Mouse (Mus musculus) thymus, postnatal 0 days (tissue): ENCODE results near the gene Qrfp. TPM values are rescaled to one million over a fixed set of nuclear protein-coding genes. Genes with fewer than 3 reads are reported as not detected.

Experiments
- DNase-seq: peaks from one replicate; pipeline ENCODE4 v3.0.0-alpha.2; 2015; ENCODE audit warnings: low spot score
- polyA plus RNA-seq: library from polyadenylated mRNA; unstranded; fragments of >200 nt; fragmentation: Nextera tagmentation; extraction: Ambion mirVana; gene quantifications from 2 replicates; pipeline ENCODE4 v1.2.1, GENCODE M21; 2015

Gene Qrfp
- polyA plus RNA-seq, 1 experiment from 2014 or later, result 2.1 TPM

DNA sequence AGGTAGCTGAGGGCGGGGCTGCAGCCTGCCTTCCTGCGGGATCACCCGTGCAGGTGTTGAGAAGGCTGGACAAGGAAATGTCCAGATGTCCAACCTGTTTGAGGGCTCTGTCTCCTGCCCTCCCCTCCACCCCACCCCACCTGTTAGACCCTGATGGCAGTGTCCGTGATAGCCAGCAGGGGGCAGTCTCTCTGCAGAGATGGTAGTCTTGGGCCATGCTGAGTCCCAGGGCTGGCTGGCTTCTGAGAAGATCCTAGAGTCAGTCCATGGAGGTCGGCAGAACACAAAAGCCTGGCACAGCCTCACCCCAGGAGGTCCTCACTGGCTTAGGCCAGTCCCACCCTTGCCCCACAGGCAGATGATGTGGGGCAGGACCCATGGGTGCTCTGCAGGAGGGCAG lies 5.0 kb upstream of the Qrfp start:
- DNase-seq, result peak; percentile 65

DNA sequence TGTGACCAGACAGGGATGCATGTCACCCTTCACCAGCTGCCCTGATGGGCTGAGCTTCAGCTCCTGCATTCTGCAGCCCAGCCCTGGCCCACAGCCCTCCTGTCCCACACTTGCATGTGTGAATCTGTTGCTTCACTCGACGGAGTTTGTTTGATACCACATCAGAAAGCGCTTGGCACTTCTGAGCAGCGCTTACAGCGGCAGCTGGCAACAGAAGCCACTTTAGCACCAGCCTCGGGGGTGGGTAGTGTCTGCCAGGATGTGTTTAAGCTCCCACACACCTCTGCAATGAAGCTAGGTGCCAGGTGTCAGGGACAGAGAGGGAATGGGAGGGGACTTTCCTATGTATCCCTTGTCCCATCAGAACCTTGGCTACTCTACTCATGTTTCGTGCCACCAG lies 4.3 kb upstream of the Qrfp start:
- DNase-seq, result peak; percentile 52

DNA sequence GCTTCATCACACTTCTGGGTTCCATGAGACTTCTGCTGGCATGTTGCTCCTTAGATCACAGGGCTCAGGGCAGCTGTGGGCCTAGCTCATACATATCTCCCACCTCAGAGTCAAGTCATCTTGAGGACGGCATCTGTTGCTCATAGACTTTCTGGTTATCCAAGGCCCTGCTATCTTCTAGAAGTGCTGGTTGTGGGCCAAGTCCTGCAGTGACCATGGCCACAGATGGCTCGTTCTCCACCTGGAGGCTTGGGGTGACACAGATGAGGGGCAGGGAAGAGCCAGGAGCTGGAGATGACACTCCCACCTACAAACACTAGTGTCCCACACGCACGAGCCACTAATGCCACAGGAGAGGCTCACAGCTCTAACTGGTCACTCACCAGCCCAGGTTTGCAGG lies 3.3 kb upstream of the Qrfp start:
- no peak for DNase-seq

DNA sequence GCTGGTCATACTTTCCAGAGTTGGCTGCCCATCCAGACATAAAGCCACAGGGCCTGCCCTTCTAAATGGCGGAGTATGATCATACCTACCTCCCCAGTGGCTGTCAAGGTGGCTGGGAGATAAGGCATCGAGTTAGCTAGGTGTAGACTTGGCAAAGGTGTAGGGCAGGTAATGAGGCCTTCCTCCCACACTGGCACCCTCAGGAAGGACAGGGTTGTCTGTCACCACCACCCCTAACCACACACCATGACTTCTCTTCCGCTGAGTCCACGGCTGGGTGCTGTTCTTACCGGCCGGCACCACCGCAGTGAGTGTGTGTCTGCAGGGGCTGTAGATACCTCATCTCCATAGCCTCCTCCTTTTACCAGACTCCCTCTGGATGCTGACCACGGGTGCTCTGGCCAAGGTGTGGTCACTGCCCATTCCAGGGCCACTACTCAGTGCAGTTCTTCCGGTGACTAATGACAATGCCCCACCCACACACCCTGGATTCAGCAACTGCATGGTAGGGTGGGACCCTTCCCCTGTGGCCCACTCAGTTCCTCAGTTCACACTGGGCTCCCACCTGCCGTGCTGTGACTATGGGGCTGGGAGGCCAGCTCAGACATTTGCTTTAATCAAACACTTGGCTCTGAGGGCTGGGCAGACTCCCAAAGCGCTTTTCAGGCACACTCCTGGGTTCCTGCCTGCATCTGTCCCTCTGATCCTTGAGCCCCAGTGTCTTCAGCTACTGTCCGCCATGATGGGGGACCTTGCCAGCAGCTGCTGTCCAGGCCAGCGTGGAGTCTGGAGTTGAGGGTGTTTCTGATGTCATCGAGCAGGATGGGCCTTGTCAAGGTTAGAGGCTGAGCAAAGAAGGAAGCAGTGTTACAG lies 942 bp upstream of the Qrfp start:
- no peak for DNase-seq

DNA sequence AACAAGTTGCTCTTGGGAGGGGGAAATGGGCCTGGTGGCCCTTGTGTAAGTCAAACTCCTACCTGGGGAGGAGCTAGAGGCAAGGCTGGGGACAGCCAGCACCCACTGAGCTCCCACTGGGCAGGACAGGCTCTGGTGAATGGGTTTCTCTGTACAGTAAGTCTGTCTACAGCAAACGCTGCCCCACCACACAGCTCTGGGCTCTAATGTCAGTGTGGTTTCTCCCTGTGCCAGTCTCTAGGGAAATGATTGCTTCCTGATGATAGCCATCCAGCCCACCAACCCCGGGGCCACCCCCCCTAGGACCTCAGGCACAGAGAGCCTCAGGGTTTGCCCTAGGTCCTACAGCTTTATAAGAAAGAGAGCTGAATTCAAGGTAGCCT lies 1.0 kb downstream of the Qrfp start:
- DNase-seq, result no peak

DNA sequence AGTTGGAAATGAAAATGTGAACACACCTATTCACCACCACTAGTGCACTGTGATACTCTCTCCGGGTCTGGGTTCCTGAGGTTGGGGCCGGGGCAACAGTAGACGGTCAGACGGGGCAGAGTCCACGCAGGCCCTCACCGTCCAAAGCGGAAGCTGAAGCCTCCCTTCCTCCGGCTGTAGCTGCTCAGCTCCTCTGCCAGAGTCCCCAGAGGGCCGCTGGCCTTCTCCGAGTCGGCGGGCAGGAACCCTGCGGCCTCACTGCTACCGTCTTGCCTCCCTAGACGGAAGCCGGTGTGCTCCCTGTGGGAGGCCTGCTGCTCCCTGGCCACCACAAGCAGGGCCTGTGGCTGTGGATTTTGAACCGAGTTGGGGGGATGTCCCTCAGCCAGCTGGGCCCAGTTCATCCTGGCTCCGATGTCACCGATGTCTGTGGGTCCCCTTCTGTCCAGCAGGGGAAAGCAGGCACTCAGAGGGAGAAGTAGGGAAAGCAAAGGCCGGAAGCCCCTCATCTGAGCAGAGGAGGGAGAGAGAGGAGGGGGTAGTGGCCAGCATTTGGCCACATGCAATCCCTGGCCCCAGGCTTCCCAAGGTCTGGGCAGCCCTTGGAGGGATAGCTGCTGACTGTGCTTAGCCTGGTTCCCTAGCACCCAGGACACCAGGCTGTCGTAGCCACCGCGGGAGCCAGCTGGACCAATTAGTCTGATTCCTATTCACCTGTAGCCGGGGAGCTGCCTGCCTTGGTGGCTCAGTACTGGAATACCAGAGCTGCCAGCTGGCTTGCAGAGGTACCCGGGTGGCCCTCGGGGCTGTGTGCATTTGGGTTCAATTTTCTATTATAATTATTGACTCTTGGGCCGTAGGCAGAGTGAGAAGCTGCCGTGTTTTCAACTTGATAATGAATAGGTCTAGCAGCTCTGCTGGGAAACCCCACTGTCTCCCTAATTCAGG lies 1.7 kb downstream of the Qrfp start:
- no peak for DNase-seq

DNA sequence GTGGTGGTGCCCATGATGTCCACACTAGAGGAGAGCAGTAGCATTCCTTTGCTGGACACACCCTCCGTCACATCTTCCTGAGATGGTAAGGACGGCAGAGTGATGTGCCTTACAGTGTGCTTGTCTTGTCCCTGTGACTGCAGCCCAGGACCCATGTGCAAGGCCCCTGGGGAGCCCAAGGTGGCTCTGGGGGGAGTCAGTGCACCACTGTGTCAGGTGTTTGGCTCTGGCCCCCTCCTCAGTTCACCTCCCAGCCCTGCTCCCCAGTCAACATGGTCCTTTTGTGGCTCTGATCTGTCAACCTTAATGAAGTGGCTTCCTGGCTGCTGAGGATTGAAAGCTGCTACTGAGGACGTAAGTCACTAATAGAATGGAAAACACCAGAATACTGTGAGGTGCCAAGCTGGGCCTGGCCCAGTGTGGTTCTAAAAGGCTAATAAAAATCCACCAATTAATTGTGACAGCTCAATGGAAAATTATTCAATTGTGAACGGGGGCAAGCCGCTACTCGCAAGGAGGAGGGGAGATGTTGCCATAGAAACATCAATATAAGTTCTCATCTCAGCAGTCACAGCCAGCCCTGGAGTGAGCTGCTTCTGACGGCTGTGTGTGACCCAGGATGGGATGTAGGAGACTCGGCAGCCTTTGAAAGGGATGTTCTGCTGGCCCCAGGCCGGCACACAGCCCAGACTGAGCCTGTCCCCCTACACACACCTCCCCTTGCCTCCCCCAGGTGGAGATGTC lies 3.6 kb downstream of the Qrfp start:
- DNase-seq, result no peak

DNA sequence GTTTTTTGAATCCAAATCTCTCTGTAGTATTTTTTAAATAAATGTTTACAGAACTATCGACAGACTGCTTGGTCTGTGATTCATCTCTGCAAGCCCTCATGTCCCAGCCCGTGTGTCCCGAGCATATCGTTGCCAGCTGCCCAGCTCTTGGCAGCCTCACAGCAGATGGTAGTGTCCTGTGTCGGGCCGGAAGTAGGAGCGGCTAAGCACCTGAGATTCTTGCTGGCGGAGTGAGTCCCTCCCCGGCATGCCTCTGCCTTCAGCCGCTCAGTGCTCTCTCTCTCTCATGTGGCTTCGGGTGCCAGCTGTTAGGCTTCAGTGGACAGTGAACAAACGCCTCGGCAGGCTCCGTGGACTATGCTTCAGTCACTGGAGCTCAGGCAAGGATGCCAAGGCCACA lies 6.9 kb downstream of the Qrfp start:
- no peak for DNase-seq

DNA sequence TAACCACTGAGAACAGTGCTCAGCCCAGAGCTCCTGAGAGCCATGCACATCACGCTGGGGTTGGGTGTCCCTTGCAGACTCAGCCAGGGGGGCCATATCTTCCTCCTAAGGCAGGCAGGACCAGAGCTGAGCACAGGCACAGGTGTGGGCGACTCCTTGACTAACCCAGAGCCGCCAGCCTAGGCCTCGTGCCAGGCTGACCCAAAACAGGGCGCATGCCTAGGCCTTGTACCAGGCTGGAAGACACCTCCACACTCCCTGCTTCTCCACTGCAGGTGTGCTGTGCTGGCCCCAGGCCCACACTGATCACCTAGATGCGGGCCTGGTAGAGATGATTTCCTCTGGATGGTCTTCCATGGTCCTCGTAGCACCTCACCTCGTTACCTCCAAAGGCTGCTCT lies 7.6 kb downstream of the Qrfp start:
- DNase-seq, result no peak

DNA sequence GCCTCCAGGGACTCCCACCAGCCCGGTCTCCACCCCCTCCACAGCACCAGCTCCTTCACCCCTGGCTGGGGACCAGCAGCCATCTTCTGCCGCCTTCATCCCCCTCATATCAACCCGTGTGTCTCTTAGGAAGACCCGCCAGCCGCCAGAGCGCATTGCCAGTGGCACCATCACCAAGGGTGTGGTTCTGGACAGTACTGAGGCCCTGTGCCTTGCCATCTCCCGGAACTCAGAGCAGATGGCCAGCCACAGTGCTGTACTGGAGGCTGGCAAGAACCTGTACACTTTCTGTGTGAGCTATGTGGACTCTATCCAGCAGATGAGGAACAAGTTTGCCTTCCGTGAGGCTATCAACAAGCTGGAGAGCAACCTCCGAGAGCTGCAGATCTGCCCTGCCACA lies 9.0 kb downstream of the Qrfp start:
- no peak for DNase-seq

DNA sequence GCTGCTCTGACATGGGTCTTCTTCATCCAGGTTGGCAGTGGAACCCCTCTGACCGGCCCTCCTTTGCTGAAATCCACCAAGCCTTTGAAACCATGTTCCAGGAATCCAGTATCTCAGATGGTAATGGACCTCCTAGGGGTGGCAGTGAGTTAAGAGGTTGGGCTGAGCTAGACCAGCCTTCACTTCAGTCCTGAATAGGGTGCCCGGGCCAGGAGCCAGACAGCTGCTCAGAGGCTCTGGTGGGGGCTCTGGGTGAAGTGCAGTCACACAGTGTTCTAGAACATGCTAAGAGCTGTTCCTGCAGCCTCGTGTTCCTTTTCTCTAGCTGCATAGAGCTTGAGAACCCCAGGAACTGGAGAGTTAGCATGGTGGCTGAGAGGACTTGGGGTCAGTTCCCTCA lies 13.4 kb downstream of the Qrfp start:
- DNase-seq, result no peak

DNA sequence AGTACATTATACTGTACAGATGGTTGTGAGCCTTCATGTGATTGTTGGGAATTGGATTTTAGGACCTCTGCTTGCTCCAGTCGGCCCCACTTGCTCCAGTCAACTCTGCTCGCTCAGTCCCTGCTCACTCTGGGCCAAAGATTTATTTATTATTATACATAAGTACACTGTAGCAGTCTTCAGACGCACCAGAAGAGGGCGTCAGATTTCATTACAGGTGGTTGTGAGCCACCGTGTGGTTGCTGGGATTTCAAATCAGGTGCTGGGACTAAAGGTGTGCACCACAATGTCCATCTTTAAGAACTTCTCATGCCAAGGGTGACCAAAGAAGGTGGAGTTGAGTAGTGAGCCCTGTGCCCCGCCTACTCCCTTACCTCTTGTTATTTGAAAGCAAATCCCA lies 17.8 kb downstream of the Qrfp start:
- no peak for DNase-seq

DNA sequence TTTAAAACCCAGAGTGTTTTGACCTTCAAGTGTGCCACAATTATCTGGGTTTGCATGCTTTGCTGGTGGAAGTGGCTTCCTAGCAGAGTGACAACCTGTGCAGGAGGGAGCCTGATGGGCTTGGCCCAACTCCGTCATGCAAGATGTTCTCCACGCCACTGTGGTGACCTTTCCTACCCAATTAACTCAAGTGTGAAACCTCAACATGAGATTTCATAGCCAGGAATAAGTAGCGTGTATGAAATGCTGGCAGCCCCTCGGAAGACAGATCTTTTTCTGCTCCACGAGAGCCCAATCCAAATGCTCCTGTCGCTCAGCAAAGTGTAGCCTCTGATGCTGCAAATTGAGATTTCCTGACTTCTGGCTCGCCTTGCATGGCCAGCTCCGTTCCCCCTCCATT lies 19.1 kb downstream of the Qrfp start:
- no peak for DNase-seq

DNA sequence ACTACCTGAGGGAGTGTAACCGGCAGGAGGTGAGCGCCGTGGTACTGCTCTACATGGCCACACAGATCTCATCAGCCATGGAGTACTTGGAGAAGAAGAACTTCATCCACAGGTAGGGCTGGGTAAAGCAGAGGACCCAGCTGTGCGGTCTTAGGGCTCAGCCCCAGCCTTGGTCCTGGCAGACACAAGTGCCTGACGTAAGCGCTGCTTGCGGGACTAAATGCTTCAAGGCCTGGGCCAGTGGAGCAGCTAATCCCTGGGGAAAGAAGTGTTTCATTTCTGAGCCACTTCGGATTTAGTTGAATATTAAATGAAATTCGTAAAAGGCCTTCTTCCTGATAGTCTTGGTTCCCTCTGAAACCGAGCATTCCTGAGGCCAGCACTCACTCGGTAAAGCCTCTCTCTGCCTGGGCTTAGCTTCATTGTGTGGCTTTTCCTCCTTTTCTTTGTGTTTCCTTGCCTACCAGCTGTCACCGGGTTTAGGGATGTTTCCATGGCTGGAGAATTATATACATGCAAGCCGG lies 19.6 kb downstream of the Qrfp start:
- no peak for DNase-seq

DNA sequence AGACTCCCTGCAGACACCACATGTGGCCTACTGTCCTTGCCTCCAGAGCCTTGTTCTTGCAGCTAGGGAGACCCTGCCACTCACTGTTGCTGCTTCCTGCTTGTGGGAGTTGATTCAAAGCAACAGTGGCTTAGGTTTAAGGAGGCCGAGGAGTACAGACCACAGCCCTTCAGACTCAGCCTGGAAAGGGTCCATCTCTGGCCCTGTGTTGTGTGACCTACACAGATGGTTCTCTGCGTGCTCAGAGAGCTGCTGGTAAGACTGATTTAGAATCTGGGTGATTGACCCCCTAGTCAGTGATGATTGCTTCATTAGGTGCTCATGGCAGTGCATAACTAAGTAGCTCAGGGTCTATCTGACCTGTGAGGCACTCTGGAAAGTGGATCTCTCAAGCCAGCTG lies 21.2 kb downstream of the Qrfp start:
- no peak for DNase-seq

DNA sequence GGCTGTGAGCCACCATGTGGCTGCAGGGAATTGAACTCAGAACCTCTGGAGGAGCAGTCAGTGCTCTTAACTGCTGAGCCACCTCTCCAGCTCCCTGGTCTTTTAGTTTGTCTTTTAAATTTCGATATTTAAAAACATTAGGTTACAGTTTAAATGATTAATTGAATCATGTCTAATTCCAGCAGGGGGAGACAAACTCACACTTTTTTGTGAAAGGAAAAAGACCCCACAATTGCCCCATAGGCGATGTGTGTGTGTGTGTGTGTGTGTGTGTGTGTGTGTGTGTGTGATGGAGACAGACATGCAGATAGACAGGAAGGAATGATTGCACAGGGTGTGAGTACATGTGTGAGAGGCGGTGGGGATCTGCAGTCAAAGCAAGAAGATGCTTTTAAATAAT lies 22.2 kb downstream of the Qrfp start:
- DNase-seq, result no peak

DNA sequence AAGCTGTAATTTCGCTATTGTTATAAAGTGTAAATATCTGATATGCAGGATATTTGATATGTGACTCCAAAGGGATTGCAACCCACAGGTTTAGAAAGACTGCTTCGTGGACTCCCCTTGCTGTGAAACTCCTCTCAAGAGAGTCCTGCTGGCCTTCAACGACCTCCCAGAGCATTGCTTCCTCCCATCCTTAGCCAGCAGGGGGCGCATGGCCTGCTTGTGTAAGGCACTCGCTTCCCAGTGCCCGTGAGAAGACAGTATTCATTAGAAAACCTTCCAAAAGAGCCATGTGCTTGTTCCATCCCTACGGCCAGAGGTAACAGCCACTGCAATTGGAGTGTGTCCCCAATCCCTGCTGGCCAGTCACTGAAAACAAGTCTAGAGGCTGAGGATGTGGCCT lies 23.4 kb downstream of the Qrfp start:
- DNase-seq, result peak; percentile 79

DNA sequence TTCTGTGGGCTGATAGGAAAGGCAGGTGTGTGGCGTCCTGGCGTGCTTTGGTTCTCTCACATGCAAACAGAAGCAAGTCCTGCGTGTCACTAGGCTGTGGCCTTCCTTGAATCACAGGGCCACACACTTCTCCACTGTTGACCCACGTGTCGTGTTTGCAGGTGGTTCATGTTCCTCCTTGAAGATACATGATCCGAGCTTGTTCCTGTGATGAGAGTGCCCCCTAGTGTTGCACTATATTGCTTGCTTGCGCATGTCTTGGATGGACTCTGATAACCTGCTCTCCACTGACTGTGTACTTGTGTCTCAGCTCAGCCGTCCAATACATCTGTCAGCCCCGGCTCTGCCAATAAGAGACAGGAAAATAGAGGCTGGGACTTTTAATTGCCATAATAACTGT lies 25.3 kb downstream of the Qrfp start:
- DNase-seq, result peak; percentile 84

DNA sequence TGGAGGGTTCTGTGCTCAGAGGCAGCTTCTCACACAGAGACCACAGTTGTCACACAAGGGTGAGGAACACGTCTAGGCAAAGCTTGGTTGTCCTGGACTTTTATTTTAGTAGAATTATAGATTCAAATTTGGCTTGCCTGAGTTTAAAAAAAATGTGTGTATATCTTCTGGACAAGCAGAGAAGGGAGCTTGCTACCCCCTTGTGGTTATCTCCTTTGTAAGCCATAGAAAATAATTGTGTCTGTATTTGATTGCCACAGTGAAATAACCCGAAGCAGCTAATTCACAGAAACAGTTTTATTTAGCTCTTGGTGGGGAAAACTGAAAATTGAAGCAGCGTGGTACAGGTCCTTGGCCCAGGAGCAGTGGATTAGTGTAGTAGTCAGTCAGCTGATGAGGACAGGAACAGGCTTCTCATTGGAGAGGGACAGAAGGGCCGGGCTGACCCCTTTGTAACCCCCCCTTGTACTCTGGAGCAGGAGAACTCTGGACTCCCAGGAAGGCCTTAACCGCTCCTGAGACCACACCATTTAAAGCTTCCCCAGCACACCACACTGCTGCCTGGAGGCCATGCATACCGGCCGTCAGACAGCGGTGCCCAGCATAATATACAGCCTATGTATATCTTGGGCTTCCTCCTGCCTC lies 27.3 kb downstream of the Qrfp start:
- DNase-seq, result no peak

DNA sequence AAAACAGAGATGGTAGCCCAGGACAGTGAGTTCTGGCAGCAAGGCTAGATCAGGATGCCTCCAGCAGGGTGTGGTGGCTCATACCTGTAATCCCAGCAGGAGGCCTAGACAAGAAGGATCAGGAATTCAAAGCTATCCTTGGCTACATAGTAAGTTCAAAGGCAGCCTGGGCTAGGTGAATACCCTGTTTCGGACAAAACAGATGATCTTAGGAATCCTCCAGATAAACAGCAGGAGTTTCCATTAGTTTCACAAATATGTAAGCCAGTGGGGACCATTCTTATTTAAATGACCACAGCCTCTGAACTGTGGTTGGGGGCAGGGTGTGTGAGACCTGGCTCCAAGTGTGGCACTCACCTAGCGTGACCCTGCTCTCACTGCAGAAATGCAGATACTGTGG lies 31.1 kb downstream of the Qrfp start:
- no peak for DNase-seq

DNA sequence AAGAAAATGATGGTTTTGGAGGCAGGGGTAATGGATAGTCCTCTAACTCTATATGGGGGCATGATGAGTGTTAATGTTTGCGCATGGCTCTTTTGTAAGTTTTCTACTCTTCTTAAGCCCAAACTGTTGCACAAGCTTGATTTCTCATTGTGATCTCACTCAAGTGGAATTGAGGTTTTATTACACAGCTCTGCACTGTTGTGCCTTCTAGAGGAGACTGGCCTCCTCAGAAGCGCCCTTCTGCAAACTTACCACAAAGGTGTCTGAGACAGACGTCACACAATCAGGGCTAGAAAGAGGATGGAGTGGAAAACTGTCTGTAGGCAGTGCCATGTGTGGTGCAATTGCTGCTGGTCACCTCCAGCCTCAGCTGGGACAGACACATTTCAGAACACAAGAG lies 33.9 kb downstream of the Qrfp start:
- no peak for DNase-seq
